Mouse (Mus musculus): ENCODE data around the gene Ccdc141. TPM values are rescaled to one million over a fixed set of nuclear protein-coding genes. Genes with fewer than 3 reads are reported as not detected.
A peak's percentile ranks its signal among the peaks of the same experiment; 100 is the strongest.

Gene Ccdc141
- polyA plus RNA-seq, 1 experiment from 2014 or later: 139 TPM

GRCm38 (mm10) chr2:77056367-77056766 lies 114.1 kb downstream of the Ccdc141 start:
- WGBS: 74% methylated on average over 11 of the region's 11 CpGs
- no peak overlapping the region for H3K4me3 ChIP-seq (ENCODE audit: low read length)
- H3K27ac ChIP-seq (ENCODE audit: low read length): no peak overlapping the region
- no peak overlapping the region for H3K4me2 ChIP-seq (ENCODE audit: low read depth, low read length)
- no peak for ATAC-seq (replicated peaks; ENCODE audit: extremely low read depth, insufficient read depth, low FRiP score)
- H3K4me1 ChIP-seq (ENCODE audit: control insufficient read depth, insufficient read depth, low read length): peaks cover 2% of the 10 kb centered on the region; the same call in 1 of the 2 replicates
- no peaks in the 10 kb centered on the region for H3K27me3 ChIP-seq (ENCODE audit: control insufficient read depth, insufficient read depth, low read length)
- H3K9me3 ChIP-seq (replicated peaks; ENCODE audit: control insufficient read depth, low read length): no peaks in the 10 kb centered on the region
- H3K36me3 ChIP-seq (ENCODE audit: control insufficient read depth, insufficient read depth): peaks cover 24% of the 10 kb centered on the region
- H3K9ac ChIP-seq (ENCODE audit: low read length): no peak overlapping the region

DNA sequence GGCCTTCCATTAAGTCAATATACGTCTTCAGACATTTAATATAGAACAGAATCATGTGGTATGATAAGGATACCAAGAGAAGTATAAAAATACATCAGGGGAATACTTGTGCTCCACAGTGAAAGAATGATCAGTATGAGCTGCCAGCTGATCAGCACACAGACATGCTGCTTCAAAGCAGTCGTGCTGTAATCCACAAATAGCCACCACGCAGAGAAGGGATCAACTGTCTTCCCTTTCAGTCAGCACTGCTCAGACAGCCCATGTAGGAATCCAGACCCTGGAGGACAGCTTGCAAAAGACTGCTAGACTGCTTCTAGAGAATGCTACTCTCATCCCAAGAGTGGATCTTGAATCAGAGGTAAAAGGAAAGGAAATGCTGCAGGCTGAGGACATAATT lies 127.5 kb downstream of the Ccdc141 start:
- Histone ChIP-seq H3K4me3 (ENCODE audit: low read length) (no peak overlapping the region), H3K4me2 (ENCODE audit: low read depth, low read length) (0 out of 2 replicates have a peak overlapping the region, but pooled peaks have one; percentile 40), H3K9me3 (replicated peaks; ENCODE audit: control insufficient read depth, low read length) (no peaks in the 10 kb centered on the region), H3K4me1 (ENCODE audit: control insufficient read depth, insufficient read depth, low read length) (peaks cover 12% of the 10 kb centered on the region), H3K9ac (ENCODE audit: low read length) (0 out of 2 replicates have a peak overlapping the region, but pooled peaks have one; percentile 42), H3K36me3 (ENCODE audit: control insufficient read depth, insufficient read depth) (peaks cover 34% of the 10 kb centered on the region), H3K27me3 (ENCODE audit: control insufficient read depth, insufficient read depth, low read length) (no peaks in the 10 kb centered on the region), H3K27ac (ENCODE audit: low read length) (peak overlapping the region; percentile 90)
- 36% methylated on average over 3 of the region's 3 CpGs for WGBS
- peak; percentile 96 for ATAC-seq (replicated peaks; ENCODE audit: extremely low read depth, insufficient read depth, low FRiP score)

- H3K9me3 ChIP-seq (replicated peaks; ENCODE audit: control insufficient read depth, low read length): no peaks in the 10 kb centered on the region
- WGBS: 87% methylated on average over 3 of the region's 3 CpGs
- H3K9ac ChIP-seq (ENCODE audit: low read length): no peak overlapping the region
- no peak for ATAC-seq (replicated peaks; ENCODE audit: extremely low read depth, insufficient read depth, low FRiP score)
- peaks cover 12% of the 10 kb centered on the region for H3K4me1 ChIP-seq (ENCODE audit: control insufficient read depth, insufficient read depth, low read length)
- H3K27ac ChIP-seq (ENCODE audit: low read length): peak overlapping the region; percentile 31
- H3K4me2 ChIP-seq (ENCODE audit: low read depth, low read length): no peak overlapping the region
- no peaks in the 10 kb centered on the region for H3K27me3 ChIP-seq (ENCODE audit: control insufficient read depth, insufficient read depth, low read length)
- H3K4me3 ChIP-seq (ENCODE audit: low read length): no peak overlapping the region
- peaks cover 41% of the 10 kb centered on the region for H3K36me3 ChIP-seq (ENCODE audit: control insufficient read depth, insufficient read depth)
Observed at GRCm38 (mm10) chr2:77039683-77040082, 130.8 kb downstream of the Ccdc141 start.

DNA sequence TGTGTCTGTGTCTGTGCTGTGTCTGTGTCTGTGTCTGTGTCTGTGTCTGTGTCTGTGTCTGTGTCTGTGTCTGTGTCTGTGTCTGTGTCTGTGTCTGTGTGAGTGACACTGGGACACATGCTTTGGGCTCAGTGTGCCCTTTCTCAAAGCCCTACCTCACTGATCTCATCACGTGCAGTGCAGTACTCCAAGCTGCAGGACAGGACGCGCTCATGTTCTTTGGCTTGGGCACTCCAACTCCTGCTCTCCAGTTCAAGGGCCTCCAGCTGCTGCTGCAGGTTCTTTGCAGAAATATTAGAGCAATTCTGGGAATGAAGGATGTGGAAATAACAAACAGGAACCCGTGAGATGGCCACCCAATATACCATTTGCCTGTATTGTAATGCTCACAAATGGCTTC lies 131.2 kb downstream of the Ccdc141 start:
- H3K4me3 ChIP-seq (ENCODE audit: low read length): no peak overlapping the region
- no peak overlapping the region for H3K9ac ChIP-seq (ENCODE audit: low read length)
- peaks cover 12% of the 10 kb centered on the region for H3K4me1 ChIP-seq (ENCODE audit: control insufficient read depth, insufficient read depth, low read length)
- H3K9me3 ChIP-seq (replicated peaks; ENCODE audit: control insufficient read depth, low read length): no peaks in the 10 kb centered on the region
- H3K27ac ChIP-seq (ENCODE audit: low read length): peak overlapping the region; percentile 31; the same call in 1 of the 2 replicates
- H3K4me2 ChIP-seq (ENCODE audit: low read depth, low read length): no peak overlapping the region
- ATAC-seq (replicated peaks; ENCODE audit: extremely low read depth, insufficient read depth, low FRiP score): no peak
- 63% methylated on average over 4 of the region's 4 CpGs for WGBS
- no peaks in the 10 kb centered on the region for H3K27me3 ChIP-seq (ENCODE audit: control insufficient read depth, insufficient read depth, low read length)
- peaks cover 41% of the 10 kb centered on the region for H3K36me3 ChIP-seq (ENCODE audit: control insufficient read depth, insufficient read depth)

DNA sequence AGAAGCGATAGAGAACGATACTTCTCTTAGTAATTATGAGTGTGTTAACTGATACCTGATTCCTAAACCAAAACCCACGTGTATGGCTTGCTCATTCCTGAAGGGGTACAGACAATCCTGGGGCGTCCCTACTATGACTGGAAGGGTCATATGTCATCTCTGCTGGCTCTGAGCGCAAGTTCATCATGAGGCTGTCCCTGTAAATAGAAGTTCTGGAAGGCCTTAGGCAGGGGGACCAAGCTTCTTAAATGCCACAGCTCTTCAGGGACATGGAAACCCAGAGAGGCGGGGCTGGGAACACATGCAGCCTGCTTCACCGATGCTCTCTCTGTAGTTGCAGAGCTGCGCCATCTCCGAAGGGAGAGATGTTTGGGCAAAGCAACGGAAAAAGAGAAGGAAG lies 133.2 kb downstream of the Ccdc141 start:
- Histone ChIP-seq H3K4me3 (ENCODE audit: low read length) (no peak overlapping the region), H3K9ac (ENCODE audit: low read length) (no peak overlapping the region), H3K4me2 (ENCODE audit: low read depth, low read length) (no peak overlapping the region), H3K27ac (ENCODE audit: low read length) (no peak overlapping the region), H3K27me3 (ENCODE audit: control insufficient read depth, insufficient read depth, low read length) (no peaks in the 10 kb centered on the region), H3K4me1 (ENCODE audit: control insufficient read depth, insufficient read depth, low read length) (peaks cover 13% of the 10 kb centered on the region), H3K36me3 (ENCODE audit: control insufficient read depth, insufficient read depth) (peaks cover 41% of the 10 kb centered on the region), H3K9me3 (replicated peaks; ENCODE audit: control insufficient read depth, low read length) (no peaks in the 10 kb centered on the region)
- 85% methylated on average over 10 of the region's 10 CpGs for WGBS
- no peak for ATAC-seq (replicated peaks; ENCODE audit: extremely low read depth, insufficient read depth, low FRiP score)

DNA sequence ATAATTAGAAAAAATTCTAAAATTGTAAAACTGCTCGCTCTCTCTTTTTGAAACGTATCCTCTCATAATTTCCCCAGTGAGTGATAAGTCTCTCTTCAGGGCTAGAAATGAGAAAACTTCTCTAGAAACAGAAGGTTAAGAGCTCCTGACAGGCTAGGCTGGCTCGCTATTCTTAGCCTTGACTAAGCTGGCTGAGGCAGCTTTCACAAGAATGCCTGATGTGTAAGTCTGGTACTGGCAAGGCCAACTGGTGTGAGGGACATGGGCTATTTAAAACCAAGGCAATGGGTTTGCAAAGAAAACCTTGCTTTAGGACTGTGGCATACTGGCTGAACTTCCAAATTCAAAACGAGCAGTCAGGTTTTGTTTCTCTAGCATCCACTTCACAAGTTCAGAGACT lies 136.3 kb downstream of the Ccdc141 start:
- H3K9ac ChIP-seq (ENCODE audit: low read length): no peak overlapping the region
- ATAC-seq (replicated peaks; ENCODE audit: extremely low read depth, insufficient read depth, low FRiP score): peak; percentile 90
- no peaks in the 10 kb centered on the region for H3K9me3 ChIP-seq (replicated peaks; ENCODE audit: control insufficient read depth, low read length)
- no peak overlapping the region for H3K4me3 ChIP-seq (ENCODE audit: low read length)
- 50% methylated on average over 4 of the region's 4 CpGs for WGBS
- H3K36me3 ChIP-seq (ENCODE audit: control insufficient read depth, insufficient read depth): peaks cover 27% of the 10 kb centered on the region
- peak overlapping the region; percentile 77 for H3K27ac ChIP-seq (ENCODE audit: low read length)
- no peak overlapping the region for H3K4me2 ChIP-seq (ENCODE audit: low read depth, low read length)
- H3K27me3 ChIP-seq (ENCODE audit: control insufficient read depth, insufficient read depth, low read length): no peaks in the 10 kb centered on the region
- peaks cover 9% of the 10 kb centered on the region for H3K4me1 ChIP-seq (ENCODE audit: control insufficient read depth, insufficient read depth, low read length)

GRCm38 (mm10) chr2:77033322-77034060 lies 136.9 kb downstream of the Ccdc141 start:
- Histone ChIP-seq H3K4me2 (ENCODE audit: low read depth, low read length) (peak overlapping the region; percentile 8), H3K36me3 (ENCODE audit: control insufficient read depth, insufficient read depth) (peaks cover 31% of the 10 kb centered on the region), H3K9me3 (replicated peaks; ENCODE audit: control insufficient read depth, low read length) (no peaks in the 10 kb centered on the region), H3K27me3 (ENCODE audit: control insufficient read depth, insufficient read depth, low read length) (no peaks in the 10 kb centered on the region), H3K4me1 (ENCODE audit: control insufficient read depth, insufficient read depth, low read length) (peaks cover 9% of the 10 kb centered on the region), H3K9ac (ENCODE audit: low read length) (no peak overlapping the region), H3K4me3 (ENCODE audit: low read length) (no peak overlapping the region), H3K27ac (ENCODE audit: low read length) (peak overlapping the region; percentile 77)
- whole genome bisulfite sequencing: 52% methylated on average over 13 of the region's 13 CpGs
- ATAC-seq (replicated peaks; ENCODE audit: extremely low read depth, insufficient read depth, low FRiP score): peak; percentile 93

DNA sequence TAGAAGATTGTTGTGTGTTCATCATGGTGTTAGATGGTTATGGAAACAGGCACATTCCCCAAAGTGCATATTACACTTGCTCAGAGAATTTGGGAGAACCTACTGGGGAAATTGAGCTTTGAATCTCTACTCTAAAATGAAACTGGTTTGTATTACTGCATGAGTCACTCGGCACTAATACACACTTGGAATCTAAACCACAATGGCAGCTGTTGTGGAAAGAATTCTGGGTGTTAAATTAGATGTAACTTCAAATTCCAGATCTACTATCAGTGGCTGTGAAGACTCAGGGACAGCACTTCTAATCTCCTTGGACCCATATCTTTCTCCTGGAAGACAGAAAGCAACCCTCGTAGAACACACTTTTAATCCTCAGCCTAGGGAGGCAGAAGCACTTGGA lies 149.8 kb downstream of the Ccdc141 start:
- Histone ChIP-seq H3K27me3 (ENCODE audit: control insufficient read depth, insufficient read depth, low read length) (no peaks in the 10 kb centered on the region), H3K4me2 (ENCODE audit: low read depth, low read length) (no peak overlapping the region), H3K4me3 (ENCODE audit: low read length) (no peak overlapping the region), H3K9me3 (replicated peaks; ENCODE audit: control insufficient read depth, low read length) (no peaks in the 10 kb centered on the region), H3K9ac (ENCODE audit: low read length) (no peak overlapping the region), H3K4me1 (ENCODE audit: control insufficient read depth, insufficient read depth, low read length) (no peaks in the 10 kb centered on the region), H3K27ac (ENCODE audit: low read length) (no peak overlapping the region), H3K36me3 (ENCODE audit: control insufficient read depth, insufficient read depth) (peaks cover 24% of the 10 kb centered on the region)
- no peak for ATAC-seq (replicated peaks; ENCODE audit: extremely low read depth, insufficient read depth, low FRiP score)
- WGBS: 67% methylated on average over 2 of the region's 2 CpGs

- H3K4me2 ChIP-seq (ENCODE audit: low read depth, low read length): no peak overlapping the region
- H3K9ac ChIP-seq (ENCODE audit: low read length): no peak overlapping the region
- H3K27ac ChIP-seq (ENCODE audit: low read length): no peak overlapping the region
- WGBS: 76% methylated on average over 4 of the region's 4 CpGs
- no peak for ATAC-seq (replicated peaks; ENCODE audit: extremely low read depth, insufficient read depth, low FRiP score)
- H3K27me3 ChIP-seq (ENCODE audit: control insufficient read depth, insufficient read depth, low read length): no peaks in the 10 kb centered on the region
- no peak overlapping the region for H3K4me3 ChIP-seq (ENCODE audit: low read length)
- no peaks in the 10 kb centered on the region; the same call in 1 of the 2 replicates for H3K4me1 ChIP-seq (ENCODE audit: control insufficient read depth, insufficient read depth, low read length)
- no peaks in the 10 kb centered on the region for H3K9me3 ChIP-seq (replicated peaks; ENCODE audit: control insufficient read depth, low read length)
- H3K36me3 ChIP-seq (ENCODE audit: control insufficient read depth, insufficient read depth): peaks cover 30% of the 10 kb centered on the region
Observed at GRCm38 (mm10) chr2:77017735-77018134, 152.7 kb downstream of the Ccdc141 start.

All from heart, embryonic 16.5 days (tissue).